In genomic region chr7:134436917-134437316, GRCm38 (mm10) we compare ENCODE assay signal across 19 mouse cellular contexts. TPM values are rescaled to one million over a fixed set of nuclear protein-coding genes. Genes with fewer than 3 reads are reported as not detected.
"Had no signal": no experiment of that assay in that cellular context is flagged by ENCODE, and none has a peak within 500 bp of the region (broad histone marks: within the 10 kb centered on the region; RNA-seq: fewer than 3 reads in every experiment).

No protein-coding gene starts in this region.

- DNase-seq: liver, postnatal 0 days; lung, adult 2 months; lung, postnatal 14 days; lung, postnatal 36 days; right cerebral cortex, postnatal 14 days; thymus, adult 2 months; thymus, postnatal 14 days; thymus, postnatal 36 days had no signal

- H3K4me1 ChIP-seq: liver, embryonic 15.5 days; lung, embryonic 15.5 days; megakaryocyte, embryonic 14.5 days; midbrain, embryonic 13.5 days; midbrain, embryonic 15.5 days; neural tube, embryonic 12.5 days; stomach, embryonic 15.5 days had no signal

- H3K4me3 ChIP-seq: liver, embryonic 15.5 days; lung, embryonic 15.5 days; megakaryocyte, embryonic 14.5 days; midbrain, embryonic 13.5 days; midbrain, embryonic 15.5 days; neural tube, embryonic 12.5 days; stomach, embryonic 15.5 days had no signal

- H3K27me3 ChIP-seq: liver, embryonic 15.5 days; lung, embryonic 15.5 days; midbrain, embryonic 13.5 days; midbrain, embryonic 15.5 days; neural tube, embryonic 12.5 days; stomach, embryonic 15.5 days had no signal

- H3K9me3 ChIP-seq: liver, embryonic 15.5 days; lung, embryonic 15.5 days; midbrain, embryonic 13.5 days; midbrain, embryonic 15.5 days; neural tube, embryonic 12.5 days; stomach, embryonic 15.5 days had no signal

- H3K9ac ChIP-seq: liver, embryonic 15.5 days; liver, postnatal 0 days; lung, embryonic 15.5 days; midbrain, embryonic 13.5 days; midbrain, embryonic 15.5 days; neural tube, embryonic 12.5 days; stomach, embryonic 15.5 days had no signal

- ATAC-seq: liver, postnatal 0 days; lung, postnatal 0 days; midbrain, embryonic 13.5 days; midbrain, embryonic 15.5 days had no signal

- H3K27ac ChIP-seq: liver, embryonic 15.5 days; lung, embryonic 15.5 days; macrophage; midbrain, embryonic 13.5 days; midbrain, embryonic 15.5 days; neural tube, embryonic 12.5 days; stomach, embryonic 15.5 days; stomach, postnatal 0 days had no signal

- H3K4me2 ChIP-seq: liver, embryonic 15.5 days; lung, embryonic 15.5 days; midbrain, embryonic 11.5 days; midbrain, embryonic 13.5 days; midbrain, embryonic 15.5 days; neural tube, embryonic 12.5 days; stomach, embryonic 15.5 days had no signal

- H3K36me3 ChIP-seq: liver, embryonic 15.5 days; lung, embryonic 15.5 days; midbrain, embryonic 13.5 days; midbrain, embryonic 15.5 days; neural tube, embryonic 12.5 days; stomach, embryonic 15.5 days had no signal

RNA-seq across cellular contexts. Expression of gene D7Ertd443e, which starts 51.5 kb away (rescaled TPM):
- polyA plus RNA-seq: liver, embryonic 15.5 days; liver, postnatal 0 days; macrophage; midbrain, embryonic 11.5 days; neural tube, embryonic 12.5 days had no signal
